Mouse (Mus musculus) spleen, adult 2 months (tissue): ENCODE data around the gene Olfr522.

Source experiments
- CTCF ChIP-seq: fragments of 200-500 bp; IDR thresholded peaks from 2 replicates; pipeline ENCODE4 v1.5.1; 2011; ENCODE audit warnings: mild to moderate bottlenecking, inconsistent platforms; ENCODE audit not compliant: insufficient read depth, insufficient read length, insufficient replicate concordance; ENCODE audit errors: extremely low read depth
- POLR2A ChIP-seq: fragments of 200-500 bp; IDR thresholded peaks from 2 replicates; pipeline ENCODE4 v1.6.1; 2011; ENCODE audit warnings: low read depth, low read length, inconsistent platforms

GRCm38 (mm10) chr7:140153829-140154217, 10.7 kb downstream of the Olfr522 start:
- TF ChIP-seq CTCF (no peak), POLR2A (no peak)
